In the genomic region with DNA sequence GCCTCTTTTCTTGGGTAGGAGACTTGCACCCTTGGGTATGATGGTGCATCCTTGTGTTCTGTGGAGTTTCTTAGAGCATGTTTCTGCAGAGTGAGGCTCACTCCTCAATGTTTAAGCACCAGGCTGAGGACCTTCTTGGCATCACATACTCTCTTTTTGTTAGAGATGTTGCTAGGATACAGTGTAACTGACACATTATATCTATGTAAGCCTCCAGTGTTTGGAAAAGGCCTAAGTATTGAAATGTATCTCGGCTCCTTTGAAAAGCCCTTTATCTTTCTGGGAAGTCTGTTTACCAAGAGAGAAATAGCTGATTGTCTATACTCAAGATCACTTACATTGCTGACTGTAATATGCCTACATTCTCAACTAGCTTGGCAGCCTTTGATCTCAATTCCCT, we compare ENCODE assay signal across 17 mouse cellular contexts.
DNase-seq lines count a peak whose midpoint lies in the region; ATAC-seq and TF ChIP-seq lines count a peak whose summit lies in the region.
"Had no signal": no experiment of that assay in that cellular context is flagged by ENCODE, and none has a peak within 500 bp of the region (broad histone marks: within the 10 kb centered on the region; RNA-seq: fewer than 3 reads in every experiment).

No protein-coding gene starts in this region.

- intact Hi-C loops in heart, postnatal 36 days (cut with DNase I): no loop called here

- no peaks in the 10 kb centered on the region for H3K4me1 ChIP-seq in lung, embryonic 14.5 days (ENCODE audit: insufficient read depth)
- no peaks in the 10 kb centered on the region for H3K4me1 ChIP-seq in lung, postnatal 0 days (ENCODE audit: insufficient read depth, low read depth, low read length)
- peaks cover 8% of the 10 kb centered on the region for H3K4me1 ChIP-seq in forebrain, embryonic 15.5 days
- no peaks in the 10 kb centered on the region for H3K4me1 ChIP-seq in hindbrain, postnatal 0 days (ENCODE audit: insufficient read depth, low read length)
- H3K4me1 ChIP-seq in neural tube, embryonic 15.5 days: no peaks in the 10 kb centered on the region
- H3K4me1 ChIP-seq: kidney, embryonic 15.5 days had no signal

- H3K27ac ChIP-seq in lung, embryonic 14.5 days (ENCODE audit: low read depth): no peak overlapping the region
- H3K27ac ChIP-seq in lung, postnatal 0 days (ENCODE audit: low read length): no peak overlapping the region
- peak overlapping the region; percentile 38; the same call in 1 of the 2 replicates for H3K27ac ChIP-seq in forebrain, embryonic 15.5 days (replicated peaks)
- no peak overlapping the region for H3K27ac ChIP-seq in hindbrain, postnatal 0 days
- H3K27ac ChIP-seq in neural tube, embryonic 15.5 days (replicated peaks): 0 out of 2 replicates have a peak overlapping the region, but pooled peaks have one; percentile 24
- H3K27ac ChIP-seq: kidney, embryonic 15.5 days had no signal

- ATAC-seq in lung, embryonic 14.5 days (ENCODE audit: insufficient read depth): no peak
- no peak for ATAC-seq in lung, postnatal 0 days
- ATAC-seq in forebrain, embryonic 15.5 days (replicated peaks): peak; percentile 68; the same call in 1 of the 2 replicates
- 0 out of 2 replicates have a peak, but pooled peaks have one; percentile 51 for ATAC-seq in hindbrain, postnatal 0 days
- no peak for ATAC-seq in neural tube, embryonic 15.5 days (ENCODE audit: low FRiP score)
- ATAC-seq: activated CD4-positive, CD25-positive, alpha-beta regulatory T cell, adult 4 months; liver, postnatal 0 days; Patski had no signal

- TF ChIP-seq EP300 in lung, postnatal 0 days (IDR thresholded peaks at IDR 0.05): no peak

- no peaks in the 10 kb centered on the region for H3K27me3 ChIP-seq in lung, embryonic 14.5 days (ENCODE audit: insufficient read depth, low read length)
- H3K27me3 ChIP-seq in lung, postnatal 0 days (replicated peaks; ENCODE audit: insufficient read depth, low read length): no peaks in the 10 kb centered on the region
- no peaks in the 10 kb centered on the region for H3K27me3 ChIP-seq in forebrain, embryonic 15.5 days
- no peaks in the 10 kb centered on the region for H3K27me3 ChIP-seq in hindbrain, postnatal 0 days (ENCODE audit: insufficient read depth, low read length)
- H3K27me3 ChIP-seq in neural tube, embryonic 15.5 days (replicated peaks): no peaks in the 10 kb centered on the region
- H3K27me3 ChIP-seq: kidney, embryonic 15.5 days; Patski had no signal

- H3K4me2 ChIP-seq in lung, embryonic 14.5 days: no peak overlapping the region
- H3K4me2 ChIP-seq in lung, postnatal 0 days (replicated peaks; ENCODE audit: low read depth, low read length): no peak overlapping the region
- H3K4me2 ChIP-seq in forebrain, embryonic 15.5 days (replicated peaks): no peak overlapping the region
- no peak overlapping the region for H3K4me2 ChIP-seq in hindbrain, postnatal 0 days (ENCODE audit: low read depth, low read length)
- H3K4me2 ChIP-seq in neural tube, embryonic 15.5 days: no peak overlapping the region
- H3K4me2 ChIP-seq: kidney, embryonic 15.5 days had no signal

- 19% methylated on average over 1 of the region's 1 CpGs for WGBS in lung, embryonic 14.5 days
- WGBS in lung, postnatal 0 days: 13% methylated on average over 1 of the region's 1 CpGs
- 6% methylated on average over 1 of the region's 1 CpGs for WGBS in forebrain, embryonic 15.5 days
- WGBS in hindbrain, postnatal 0 days: 14% methylated on average over 1 of the region's 1 CpGs
- 28% methylated on average over 1 of the region's 1 CpGs for WGBS in neural tube, embryonic 15.5 days

- no peak overlapping the region for H3K4me3 ChIP-seq in lung, embryonic 14.5 days (ENCODE audit: low read depth, low read length)
- H3K4me3 ChIP-seq in lung, postnatal 0 days (ENCODE audit: low read depth, low read length): no peak overlapping the region
- H3K4me3 ChIP-seq in forebrain, embryonic 15.5 days: no peak overlapping the region
- H3K4me3 ChIP-seq in hindbrain, postnatal 0 days (ENCODE audit: low read length): no peak overlapping the region
- no peak overlapping the region for H3K4me3 ChIP-seq in neural tube, embryonic 15.5 days (replicated peaks)
- H3K4me3 ChIP-seq: kidney, embryonic 15.5 days had no signal

- no peak for TF ChIP-seq CTCF in lung, embryonic 14.5 days (IDR thresholded peaks at IDR 0.05; ENCODE audit: low read depth)
- TF ChIP-seq CTCF in lung, postnatal 0 days (IDR thresholded peaks at IDR 0.05): no peak
- no peak for TF ChIP-seq CTCF in hindbrain, postnatal 0 days (IDR thresholded peaks at IDR 0.05; ENCODE audit: low read depth)

- no peak overlapping the region for H3K9ac ChIP-seq in lung, embryonic 14.5 days
- H3K9ac ChIP-seq in lung, postnatal 0 days (replicated peaks; ENCODE audit: low read depth): no peak overlapping the region
- no peak overlapping the region for H3K9ac ChIP-seq in forebrain, embryonic 15.5 days (replicated peaks)
- H3K9ac ChIP-seq in hindbrain, postnatal 0 days (replicated peaks; ENCODE audit: low read length): no peak overlapping the region
- H3K9ac ChIP-seq in neural tube, embryonic 15.5 days (replicated peaks): no peak overlapping the region
- H3K9ac ChIP-seq: kidney, embryonic 15.5 days; liver, postnatal 0 days had no signal

- H3K9me3 ChIP-seq in lung, embryonic 14.5 days (ENCODE audit: low read depth, low read length): no peaks in the 10 kb centered on the region
- H3K9me3 ChIP-seq in lung, postnatal 0 days (ENCODE audit: low read length): no peaks in the 10 kb centered on the region
- H3K9me3 ChIP-seq in forebrain, embryonic 15.5 days: no peaks in the 10 kb centered on the region
- H3K9me3 ChIP-seq in hindbrain, postnatal 0 days (ENCODE audit: low read length): no peaks in the 10 kb centered on the region
- no peaks in the 10 kb centered on the region for H3K9me3 ChIP-seq in neural tube, embryonic 15.5 days (replicated peaks)
- H3K9me3 ChIP-seq: kidney, embryonic 15.5 days had no signal

- no peaks in the 10 kb centered on the region for H3K36me3 ChIP-seq in lung, embryonic 14.5 days (ENCODE audit: insufficient read depth)
- no peaks in the 10 kb centered on the region for H3K36me3 ChIP-seq in lung, postnatal 0 days (ENCODE audit: insufficient read depth, low read length)
- H3K36me3 ChIP-seq in forebrain, embryonic 15.5 days: peaks cover 3% of the 10 kb centered on the region; the same call in 1 of the 2 replicates
- no peaks in the 10 kb centered on the region for H3K36me3 ChIP-seq in hindbrain, postnatal 0 days (ENCODE audit: insufficient read depth, low read length)
- H3K36me3 ChIP-seq in neural tube, embryonic 15.5 days: peaks cover 9% of the 10 kb centered on the region; the same call in 1 of the 2 replicates
- H3K36me3 ChIP-seq: kidney, embryonic 15.5 days had no signal

- DNase-seq in lung, embryonic 14.5 days: peak; percentile 16
- no peak for DNase-seq in lung, postnatal 0 days (ENCODE audit: low spot score)
- no peak for DNase-seq in hindbrain, postnatal 0 days (ENCODE audit: low spot score)
- no peak for DNase-seq in heart, postnatal 36 days
- DNase-seq in heart, postnatal 4 days: no peak
- DNase-seq: adrenal gland, postnatal 25 days; cerebellum, adult 2 months; gastrocnemius, postnatal 14 days; layer of hippocampus, postnatal 36 days; liver; liver, postnatal 0 days; lung, postnatal 36 days had no signal

Comparison
In these comparisons a context has a peak if more than half of its experiments do, and no peak if none do; other contexts are left out.
1. ATAC-seq: peak in forebrain, embryonic 15.5 days (single experiment) and hindbrain, postnatal 0 days (single experiment); none in lung, embryonic 14.5 days (single experiment), lung, postnatal 0 days (single experiment) and neural tube, embryonic 15.5 days (single experiment).
2. H3K27ac ChIP-seq: peak in forebrain, embryonic 15.5 days (single experiment) and neural tube, embryonic 15.5 days (single experiment); none in lung, embryonic 14.5 days (single experiment), lung, postnatal 0 days (single experiment) and hindbrain, postnatal 0 days (single experiment).